Mouse (Mus musculus): ENCODE data around the gene Rnf212b. TPM values are rescaled to one million over a fixed set of nuclear protein-coding genes. Genes with fewer than 3 reads are reported as not detected.
A peak's percentile ranks its signal among the peaks of the same experiment; 100 is the strongest.

Rnf212b gene
- polyA plus RNA-seq, 1 experiment from 2014 or later, result not detected

DNA sequence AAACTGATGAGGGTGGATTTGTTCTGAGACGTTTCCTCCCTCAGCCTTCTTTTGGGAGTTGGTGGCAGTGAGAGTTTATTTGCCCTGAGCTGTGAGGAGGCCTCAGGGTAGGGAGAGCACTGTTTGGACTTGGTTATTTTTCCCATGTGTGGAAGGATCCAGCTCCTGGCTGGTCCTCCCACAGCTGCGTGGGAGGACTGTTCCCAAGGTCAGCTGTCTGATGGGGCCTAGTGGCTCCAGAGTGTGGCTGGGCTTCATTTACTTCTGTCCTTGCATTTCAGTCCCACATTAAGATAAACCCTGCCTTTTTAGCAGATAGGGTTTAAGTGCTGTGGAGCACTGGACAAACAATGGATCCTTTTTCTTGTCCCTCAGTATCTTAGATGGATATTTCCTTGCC, 83.5 kb downstream of the Rnf212b start:
- DNase-seq (ENCODE audit: low spot score) (no peak), ATAC-seq (no peak)
- no peak for TF ChIP-seq EP300 (IDR thresholded peaks at IDR 0.05)
- TF ChIP-seq CTCF (IDR thresholded peaks at IDR 0.05), result no peak
- H3K4me3 ChIP-seq (ENCODE audit: low read depth, low read length), result no peak overlapping the region
- no peaks in the 10 kb centered on the region for H3K27me3 ChIP-seq (replicated peaks; ENCODE audit: insufficient read depth, low read length)
- 45% methylated on average over 2 of the region's 2 CpGs for WGBS
- no peaks in the 10 kb centered on the region for H3K9me3 ChIP-seq (ENCODE audit: low read length)
- H3K4me2 ChIP-seq (replicated peaks; ENCODE audit: low read depth, low read length), result no peak overlapping the region
- H3K4me1 ChIP-seq (ENCODE audit: insufficient read depth, low read depth, low read length), result peaks cover 8% of the 10 kb centered on the region; the same call in 1 of the 2 replicates
- H3K27ac ChIP-seq (ENCODE audit: low read length), result no peak overlapping the region
- no peak overlapping the region for H3K9ac ChIP-seq (replicated peaks; ENCODE audit: low read depth)
- 0 out of 2 replicates have a peak, but pooled peaks cover 5% of the 10 kb centered on the region for H3K36me3 ChIP-seq (ENCODE audit: insufficient read depth, low read length)

DNA sequence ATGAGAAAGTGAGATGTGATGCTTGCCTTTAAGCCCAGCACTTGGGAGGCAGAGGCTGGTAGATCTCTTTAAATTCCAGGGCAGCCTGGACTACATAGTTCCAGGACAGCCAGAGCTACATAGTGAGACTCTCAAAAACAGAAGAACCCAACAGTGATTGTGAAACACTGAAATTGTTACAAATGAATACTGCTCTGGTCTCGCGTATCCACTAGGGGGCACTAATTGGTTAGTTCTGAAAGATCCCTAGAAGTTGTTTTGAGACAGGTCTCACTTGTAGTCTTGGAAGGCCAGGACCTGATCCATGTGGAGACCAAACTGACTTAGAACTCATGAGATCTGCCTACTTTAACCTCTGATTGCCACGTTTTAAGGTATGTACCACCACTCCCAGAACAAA, 86.4 kb downstream of the Rnf212b start:
- Histone ChIP-seq H3K27me3 (replicated peaks; ENCODE audit: insufficient read depth, low read length) (no peaks in the 10 kb centered on the region), H3K4me3 (ENCODE audit: low read depth, low read length) (no peak overlapping the region), H3K4me1 (ENCODE audit: insufficient read depth, low read depth, low read length) (no peaks in the 10 kb centered on the region), H3K4me2 (replicated peaks; ENCODE audit: low read depth, low read length) (no peak overlapping the region), H3K36me3 (ENCODE audit: insufficient read depth, low read length) (0 out of 2 replicates have a peak, but pooled peaks cover 5% of the 10 kb centered on the region), H3K9me3 (ENCODE audit: low read length) (no peaks in the 10 kb centered on the region), H3K9ac (replicated peaks; ENCODE audit: low read depth) (no peak overlapping the region), H3K27ac (ENCODE audit: low read length) (no peak overlapping the region)
- DNase-seq (ENCODE audit: low spot score) (peak; percentile 95), ATAC-seq (peak; percentile 88)
- peak; percentile 88 for TF ChIP-seq CTCF (IDR thresholded peaks at IDR 0.05)
- 0 out of 2 replicates have a peak, but pooled peaks have one; percentile 16 for TF ChIP-seq EP300 (IDR thresholded peaks at IDR 0.05)
- WGBS, result 0% methylated on average over 3 of the region's 3 CpGs

DNA sequence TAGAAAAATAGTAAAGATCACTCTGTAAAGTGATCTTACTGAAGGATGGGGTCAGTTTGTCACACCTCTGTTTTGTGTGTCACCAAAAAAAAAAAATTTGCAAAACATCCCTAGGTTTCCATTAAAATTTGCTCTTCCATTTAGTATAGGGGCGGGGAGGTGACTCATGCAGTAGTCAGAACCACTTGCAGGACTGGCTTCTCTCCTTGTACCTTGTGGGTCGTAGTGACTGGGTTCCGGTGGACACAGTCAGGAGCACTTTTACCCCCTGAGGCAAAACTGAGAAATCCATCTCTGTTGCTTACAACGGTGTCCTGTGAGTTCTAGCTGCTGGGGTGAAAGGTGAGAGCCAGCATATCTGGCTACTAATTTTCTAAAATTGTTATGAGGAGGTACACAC, 89.7 kb downstream of the Rnf212b start:
- WGBS, result 92% methylated on average over 4 of the region's 4 CpGs
- no peak for DNase-seq (ENCODE audit: low spot score)

More for the DNA sequence above, 89.7 kb downstream of the Rnf212b start:
- Histone ChIP-seq H3K4me2 (replicated peaks; ENCODE audit: low read depth, low read length) (no peak overlapping the region), H3K27me3 (replicated peaks; ENCODE audit: insufficient read depth, low read length) (no peaks in the 10 kb centered on the region), H3K4me1 (ENCODE audit: insufficient read depth, low read depth, low read length) (no peaks in the 10 kb centered on the region), H3K27ac (ENCODE audit: low read length) (no peak overlapping the region), H3K4me3 (ENCODE audit: low read depth, low read length) (no peak overlapping the region), H3K36me3 (ENCODE audit: insufficient read depth, low read length) (no peaks in the 10 kb centered on the region; the same call in 1 of the 2 replicates), H3K9me3 (ENCODE audit: low read length) (no peaks in the 10 kb centered on the region), H3K9ac (replicated peaks; ENCODE audit: low read depth) (no peak overlapping the region)
- TF ChIP-seq CTCF (IDR thresholded peaks at IDR 0.05), result no peak
- TF ChIP-seq EP300 (IDR thresholded peaks at IDR 0.05), result no peak
- no peak for ATAC-seq

Other genes with a start within 250 kb of the Rnf212b start
- gene Ajuba, start 236.6 kb upstream of the Rnf212b start, polyA plus RNA-seq (2015; fragmentation: Nextera tagmentation; extraction: Ambion mirVana), result 40.0 and 46.4 TPM in 2 replicates
- gene 4931414P19Rik, start 208.1 kb upstream of the Rnf212b start, polyA plus RNA-seq (2015; fragmentation: Nextera tagmentation; extraction: Ambion mirVana), result 3.8 and 6.2 TPM in 2 replicates
- gene Psmb5, start 196.1 kb upstream of the Rnf212b start, polyA plus RNA-seq (2015; fragmentation: Nextera tagmentation; extraction: Ambion mirVana), result 231 and 251 TPM in 2 replicates
- gene Psmb11, start 192.7 kb upstream of the Rnf212b start, polyA plus RNA-seq (2015; fragmentation: Nextera tagmentation; extraction: Ambion mirVana), result 0.04 TPM in 1 of 2 replicates, not detected in the other
- gene Gm17606, start 173.2 kb upstream of the Rnf212b start, polyA plus RNA-seq (2015; fragmentation: Nextera tagmentation; extraction: Ambion mirVana), result not detected in 2 replicates
- 0.32 and 0.50 TPM in 2 replicates for gene Cdh24, start 172.8 kb upstream of the Rnf212b start, polyA plus RNA-seq (2015; fragmentation: Nextera tagmentation; extraction: Ambion mirVana)
- 63.0 and 67.5 TPM in 2 replicates for gene 1700123O20Rik, start 127.9 kb upstream of the Rnf212b start, polyA plus RNA-seq (2015; fragmentation: Nextera tagmentation; extraction: Ambion mirVana)
- gene Acin1, start 127.2 kb upstream of the Rnf212b start, polyA plus RNA-seq (2015; fragmentation: Nextera tagmentation; extraction: Ambion mirVana), result 74.0 and 82.5 TPM in 2 replicates
- gene Gm29776, start 115.3 kb upstream of the Rnf212b start, polyA plus RNA-seq (2015; fragmentation: Nextera tagmentation; extraction: Ambion mirVana), result 0.20 and 0.25 TPM in 2 replicates
- gene Cebpe, start 102.0 kb upstream of the Rnf212b start, polyA plus RNA-seq (2015; fragmentation: Nextera tagmentation; extraction: Ambion mirVana), result 0.58 and 0.69 TPM in 2 replicates
- 1.2 TPM in 2 replicates for gene Slc7a8, start 32.2 kb upstream of the Rnf212b start, polyA plus RNA-seq (2015; fragmentation: Nextera tagmentation; extraction: Ambion mirVana)
- 6.2 and 7.5 TPM in 2 replicates for gene Homez, start 56.8 kb downstream of the Rnf212b start, polyA plus RNA-seq (2015; fragmentation: Nextera tagmentation; extraction: Ambion mirVana)
- 2.5 and 2.7 TPM in 2 replicates for gene Ppp1r3e, start 63.4 kb downstream of the Rnf212b start, polyA plus RNA-seq (2015; fragmentation: Nextera tagmentation; extraction: Ambion mirVana)
- 5.4 and 6.1 TPM in 2 replicates for gene Bcl2l2, start 69.2 kb downstream of the Rnf212b start, polyA plus RNA-seq (2015; fragmentation: Nextera tagmentation; extraction: Ambion mirVana)
- 0.31 and 0.98 TPM in 2 replicates for gene Gm20521, start 69.3 kb downstream of the Rnf212b start, polyA plus RNA-seq (2015; fragmentation: Nextera tagmentation; extraction: Ambion mirVana)
- 64.4 and 66.1 TPM in 2 replicates for gene Pabpn1, start 78.4 kb downstream of the Rnf212b start, polyA plus RNA-seq (2015; fragmentation: Nextera tagmentation; extraction: Ambion mirVana)
- gene Slc22a17, start 99.0 kb downstream of the Rnf212b start, polyA plus RNA-seq (2015; fragmentation: Nextera tagmentation; extraction: Ambion mirVana), result 13.6 and 13.8 TPM in 2 replicates
- gene Efs, start 112.0 kb downstream of the Rnf212b start, polyA plus RNA-seq (2015; fragmentation: Nextera tagmentation; extraction: Ambion mirVana), result 8.1 and 8.5 TPM in 2 replicates
- gene Il25, start 118.6 kb downstream of the Rnf212b start, polyA plus RNA-seq (2015; fragmentation: Nextera tagmentation; extraction: Ambion mirVana), result not detected in 2 replicates
- 0.21 and 0.40 TPM in 2 replicates for gene Cmtm5, start 122.1 kb downstream of the Rnf212b start, polyA plus RNA-seq (2015; fragmentation: Nextera tagmentation; extraction: Ambion mirVana)
- 61.0 and 79.5 TPM in 2 replicates for gene Myh6, start 152.8 kb downstream of the Rnf212b start, polyA plus RNA-seq (2015; fragmentation: Nextera tagmentation; extraction: Ambion mirVana)
- not detected in 2 replicates for gene Gm17428, start 162.8 kb downstream of the Rnf212b start, polyA plus RNA-seq (2015; fragmentation: Nextera tagmentation; extraction: Ambion mirVana)
- gene Myh7, start 180.5 kb downstream of the Rnf212b start, polyA plus RNA-seq (2015; fragmentation: Nextera tagmentation; extraction: Ambion mirVana), result 16.4 and 19.1 TPM in 2 replicates
- 59.1 and 62.8 TPM in 2 replicates for gene Ngdn, start 201.3 kb downstream of the Rnf212b start, polyA plus RNA-seq (2015; fragmentation: Nextera tagmentation; extraction: Ambion mirVana)